Mouse (Mus musculus) heart, embryonic 15.5 days (tissue): ENCODE results near the gene Tmsb15l. TPM values are rescaled to one million over a fixed set of nuclear protein-coding genes. Genes with fewer than 3 reads are reported as not detected.
A peak's percentile ranks its signal among the peaks of the same experiment; 100 is the strongest.
"Not testable (repeated sequence)": the region's sequence is repeated elsewhere in the genome, so short reads cannot be mapped to it uniquely, and the experiment has no call there.

Source experiments
- ATAC-seq: fragments of 200-750 bp; cut with Nextera tagmentation; replicated peaks from 2 replicates; pipeline ENCODE4 v1.8.0; 2017; ENCODE audit warnings: low read depth, moderate TSS enrichment; ENCODE audit not compliant: insufficient number of reproducible peaks, insufficient read depth, low FRiP score
- H3K27ac ChIP-seq: fragments of 300-500 bp; sonication (generic); 2 replicates; pipeline ENCODE4 v1.5.1; 2015; ENCODE audit warnings: mild to moderate bottlenecking, inconsistent platforms
- H3K27me3 ChIP-seq: fragments of 300-500 bp; sonication (generic); 2 replicates; pipeline ENCODE4 v1.6.1; 2015; ENCODE audit warnings: inconsistent platforms
- H3K36me3 ChIP-seq: fragments of 300-500 bp; sonication (generic); 2 replicates; pipeline ENCODE4 v1.6.1; 2015; ENCODE audit warnings: mild to moderate bottlenecking, inconsistent platforms
- H3K4me1 ChIP-seq: fragments of 300-500 bp; sonication (generic); replicated peaks from 2 replicates; pipeline ENCODE4 v1.6.1; 2015; ENCODE audit warnings: inconsistent platforms
- H3K4me2 ChIP-seq: fragments of 300-500 bp; sonication (generic); 2 replicates; pipeline ENCODE4 v1.6.1; 2015; ENCODE audit warnings: inconsistent platforms, mild to moderate bottlenecking, moderate library complexity
- H3K4me3 ChIP-seq: fragments of 300-500 bp; sonication (generic); 2 replicates; pipeline ENCODE4 v1.5.1; 2015; ENCODE audit warnings: mild to moderate bottlenecking, inconsistent platforms
- H3K9ac ChIP-seq: fragments of 300-500 bp; sonication (generic); 2 replicates; pipeline ENCODE4 v1.6.1; 2015; ENCODE audit warnings: mild to moderate bottlenecking, inconsistent platforms
- H3K9me3 ChIP-seq: fragments of 300-500 bp; sonication (generic); replicated peaks from 2 replicates; pipeline ENCODE4 v1.6.1; 2016; ENCODE audit warnings: inconsistent platforms
- WGBS: fragments of 180-500 bp; shearing (Covaris S2); methylation state at CpG from one replicate; pipeline ENCODE4 v1.1.7; 2015; ENCODE audit warnings: mixed read lengths; 5-methylcytosine and 5-hydroxymethylcytosine counted together
- polyA plus RNA-seq: library from polyadenylated mRNA; unstranded; fragments of >200 nt; fragmentation: Nextera tagmentation; extraction: Ambion mirVana; gene quantifications from 2 replicates; pipeline ENCODE4 v1.2.1, GENCODE M21; 2015

Gene Tmsb15l
- polyA plus RNA-seq, 1 experiment from 2014 or later: 1.5 TPM

- not testable (repeated sequence) for H3K36me3 ChIP-seq, H3K4me1 ChIP-seq, H3K9me3 ChIP-seq, H3K27me3 ChIP-seq, ATAC-seq, H3K27ac ChIP-seq
- Histone ChIP-seq H3K9ac (peak within 1 kb of the TSS; percentile 46), H3K4me2 (peak within 1 kb of the TSS; percentile 64), H3K4me3 (peak within 1 kb of the TSS; percentile 51)
- WGBS: 83% methylated on average over 6 of the region's 6 CpGs
Measured at GRCm38 (mm10) chrX:136975397-136975796, 1.3 kb downstream of the Tmsb15l start, which contains the start of gene Tmsb15b2. Gene Tmsb15b2, minus strand, starts transcription at chrX:136975497.

DNA sequence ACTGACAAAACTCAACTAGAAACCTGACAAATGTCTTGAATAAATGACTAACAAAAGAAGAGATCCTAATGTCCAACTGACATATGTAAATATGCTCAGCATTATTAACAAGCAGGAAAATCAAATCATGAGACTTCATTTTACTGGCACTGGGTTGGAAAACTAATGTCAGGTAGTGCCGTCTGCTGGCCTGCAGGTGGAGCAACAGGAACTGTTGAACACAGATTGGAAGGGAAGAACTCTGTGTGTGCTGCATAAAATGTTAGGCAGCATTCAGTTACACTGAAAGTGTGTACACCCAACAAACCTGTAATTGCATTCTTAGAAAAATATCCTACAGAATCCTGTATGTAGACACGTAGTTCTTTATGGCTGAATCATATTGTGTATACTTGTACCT is 17.0 kb downstream of the Tmsb15l start:
- Histone ChIP-seq H3K4me3 (no peak overlapping the region), H3K9me3 (no peaks in the 10 kb centered on the region), H3K4me2 (no peak overlapping the region), H3K27ac (no peak overlapping the region), H3K27me3 (no peaks in the 10 kb centered on the region), H3K36me3 (no peaks in the 10 kb centered on the region), H3K9ac (no peak overlapping the region), H3K4me1 (no peaks in the 10 kb centered on the region)
- no peak for ATAC-seq
- WGBS: 12% methylated on average over 2 of the region's 2 CpGs

GRCm38 (mm10) chrX:136958300-136958699 is 18.4 kb downstream of the Tmsb15l start:
- not testable (repeated sequence) for ATAC-seq, H3K27me3 ChIP-seq, H3K9ac ChIP-seq, H3K27ac ChIP-seq, H3K36me3 ChIP-seq, H3K9me3 ChIP-seq, H3K4me1 ChIP-seq
- WGBS: 63% methylated on average over 5 of the region's 5 CpGs
- Histone ChIP-seq H3K4me2 (peak overlapping the region; percentile 54), H3K4me3 (peak overlapping the region; percentile 35; the same call in 1 of the 2 replicates)

- ATAC-seq: 0 out of 2 replicates have a peak, but pooled peaks have one; percentile 60
- H3K9ac ChIP-seq, H3K36me3 ChIP-seq, H3K9me3 ChIP-seq, H3K4me1 ChIP-seq, H3K27me3 ChIP-seq, H3K27ac ChIP-seq: not testable (repeated sequence)
- Histone ChIP-seq H3K4me3 (peak overlapping the region; percentile 35), H3K4me2 (peak overlapping the region; percentile 54)
- 27% methylated on average over 13 of the region's 13 CpGs for WGBS
Measured at GRCm38 (mm10) chrX:136957583-136958279, 18.9 kb downstream of the Tmsb15l start.

- H3K4me3 ChIP-seq: no peak overlapping the region
- 13% methylated on average over 3 of the region's 3 CpGs for WGBS
- H3K9ac ChIP-seq: no peak overlapping the region
- no peaks in the 10 kb centered on the region for H3K4me1 ChIP-seq
- H3K27ac ChIP-seq: no peak overlapping the region
- no peak for ATAC-seq
- H3K9me3 ChIP-seq: no peaks in the 10 kb centered on the region
- H3K27me3 ChIP-seq: no peaks in the 10 kb centered on the region
- no peaks in the 10 kb centered on the region for H3K36me3 ChIP-seq
- no peak overlapping the region for H3K4me2 ChIP-seq
Measured at GRCm38 (mm10) chrX:136937985-136938384, 38.7 kb downstream of the Tmsb15l start.

- no peak within 1 kb of the TSS for H3K9ac ChIP-seq
- WGBS: 88% methylated on average over 14 of the region's 14 CpGs
- H3K9me3 ChIP-seq: no peaks in the 10 kb centered on the region
- H3K36me3 ChIP-seq: no peaks in the 10 kb centered on the region
- no peak within 1 kb of the TSS for H3K27ac ChIP-seq
- no peaks in the 10 kb centered on the region for H3K27me3 ChIP-seq
- ATAC-seq: no peak
- no peak within 1 kb of the TSS for H3K4me2 ChIP-seq
- H3K4me1 ChIP-seq: no peaks in the 10 kb centered on the region
- H3K4me3 ChIP-seq: no peak within 1 kb of the TSS
Measured at GRCm38 (mm10) chrX:136927031-136927430, 49.6 kb downstream of the Tmsb15l start, which contains the start of gene H2bfm. Gene H2bfm, plus strand, starts transcription at chrX:136927325.

DNA sequence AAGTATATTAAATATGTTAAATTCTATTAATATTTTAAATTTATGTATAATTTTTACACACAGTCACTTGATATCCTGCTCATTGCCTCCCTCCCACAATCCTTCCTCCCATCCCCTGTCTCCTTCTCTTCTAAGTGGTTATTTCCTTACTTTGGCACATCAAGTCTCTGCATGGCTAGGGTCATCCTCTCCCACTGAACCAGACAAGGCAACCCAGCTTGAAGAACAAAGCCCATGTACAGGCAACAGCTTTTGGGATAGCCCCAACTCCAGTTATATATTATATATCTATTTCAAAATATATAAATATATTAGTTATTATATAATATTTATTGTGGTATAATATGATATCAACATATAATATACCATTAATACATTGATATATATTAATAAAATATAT is 50.8 kb downstream of the Tmsb15l start:
- ATAC-seq: no peak

More for the DNA sequence above, 50.8 kb downstream of the Tmsb15l start:
- Histone ChIP-seq H3K27ac (no peak overlapping the region), H3K4me2 (no peak overlapping the region), H3K4me1 (no peaks in the 10 kb centered on the region), H3K9me3 (no peaks in the 10 kb centered on the region), H3K27me3 (no peaks in the 10 kb centered on the region), H3K36me3 (no peaks in the 10 kb centered on the region), H3K4me3 (no peak overlapping the region), H3K9ac (no peak overlapping the region)

Other genes with a start within 250 kb of the Tmsb15l start
- 302 and 318 TPM in 2 replicates for gene Morf4l2, start 233.2 kb downstream of the Tmsb15l start, polyA plus RNA-seq
- gene Glra4, start 196.7 kb downstream of the Tmsb15l start, polyA plus RNA-seq: not detected in 2 replicates
- 3.0 and 3.8 TPM in 2 replicates for gene Plp1, start 154.2 kb downstream of the Tmsb15l start, polyA plus RNA-seq
- 0.23 and 0.32 TPM in 2 replicates for gene Rab9b, start 108.1 kb downstream of the Tmsb15l start, polyA plus RNA-seq
- not detected in 2 replicates for gene H2bfm, start 49.5 kb downstream of the Tmsb15l start, polyA plus RNA-seq
- gene Tmsb15b2, start 1.4 kb downstream of the Tmsb15l start, polyA plus RNA-seq: 11.0 and 15.5 TPM in 2 replicates
- 10.2 and 12.5 TPM in 2 replicates for gene Tmsb15b1, start within 50 bp of the Tmsb15l start, polyA plus RNA-seq
- 1.6 and 4.8 TPM in 2 replicates for gene Zcchc18, start 16.3 kb upstream of the Tmsb15l start, polyA plus RNA-seq
- 4.9 and 6.5 TPM in 2 replicates for gene Slc25a53, start 61.4 kb upstream of the Tmsb15l start, polyA plus RNA-seq
- gene Fam199x, start 72.7 kb upstream of the Tmsb15l start, polyA plus RNA-seq: 3.8 and 4.2 TPM in 2 replicates
- not detected in 2 replicates for gene Esx1, start 145.2 kb upstream of the Tmsb15l start, polyA plus RNA-seq